Mouse (Mus musculus): ENCODE results near the gene Sult3a1.

DNA sequence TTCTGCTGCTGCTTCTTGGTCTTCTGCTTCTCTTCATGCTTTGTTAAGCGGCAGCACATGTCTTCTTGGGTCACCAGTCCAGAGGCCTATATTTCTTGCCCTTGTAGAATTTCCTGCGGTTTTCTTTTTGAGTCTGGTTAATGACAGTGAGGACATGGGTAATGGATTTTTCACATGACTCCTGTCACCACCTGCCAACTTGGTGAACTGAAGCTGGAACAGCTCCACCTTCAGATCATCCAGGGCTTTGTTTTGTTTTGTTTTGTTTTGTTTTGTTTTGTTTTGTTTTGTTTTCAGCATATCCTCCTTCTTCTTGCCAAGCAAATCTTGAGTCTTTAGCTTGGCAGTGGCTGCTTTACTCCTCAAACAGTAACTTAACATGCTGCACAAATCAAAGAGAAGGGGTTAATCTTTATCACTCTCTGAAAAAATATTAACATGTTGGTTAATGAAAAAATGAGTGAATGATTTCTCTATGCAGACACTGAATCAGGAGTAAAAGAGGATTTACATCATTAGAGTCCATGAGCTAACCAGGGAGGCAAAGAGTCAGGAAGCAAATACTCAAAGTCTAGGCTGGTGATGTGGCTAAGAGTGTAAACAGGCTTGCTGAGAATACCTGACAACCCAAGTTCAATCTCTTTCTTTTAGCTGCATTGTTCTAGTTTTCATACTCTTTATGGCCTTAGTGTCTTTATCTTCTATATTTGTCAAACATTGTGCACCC lies 15.3 kb downstream of the Sult3a1 start:
- TF ChIP-seq CTCF (IDR thresholded peaks at IDR 0.05; ENCODE audit: low read depth, low read length): no peak
- no peak for TF ChIP-seq POLR2A (IDR thresholded peaks at IDR 0.05; ENCODE audit: borderline replicate concordance, low read depth, low read length)

Data from bone marrow macrophage, adult 2 months (primary cell).